Mouse (Mus musculus): ENCODE results near the gene Ndufb8.

GRCm38 (mm10) chr19:44590992-44591391, 35.8 kb upstream of the Ndufb8 start:
- TF ChIP-seq CTCF (IDR thresholded peaks at IDR 0.05; ENCODE audit: borderline replicate concordance, insufficient read depth, low read length) (no peak), POLR2A (IDR thresholded peaks at IDR 0.05; ENCODE audit: low read depth, low read length) (no peak)
